Mouse (Mus musculus) embryonic fibroblast, embryonic 13.5 days (primary cell): Measurements from ENCODE around the gene Gcfc2. TPM values are rescaled to one million over a fixed set of nuclear protein-coding genes. Genes with fewer than 3 reads are reported as not detected.

Source experiments
- H3K27ac ChIP-seq: 2 replicates; pipeline ENCODE4 v1.5.1; 2012; ENCODE audit warnings: low read length, control low read depth, inconsistent platforms; ENCODE audit not compliant: insufficient read depth
- H3K4me1 ChIP-seq: 2 replicates; pipeline ENCODE4 v1.6.1; 2011; ENCODE audit warnings: low read length; ENCODE audit not compliant: control insufficient read depth, insufficient read depth
- H3K4me3 ChIP-seq: 2 replicates; pipeline ENCODE4 v1.5.1; 2011; ENCODE audit warnings: mild to moderate bottlenecking, control low read depth, low read length; ENCODE audit not compliant: insufficient read depth
- CTCF ChIP-seq: IDR thresholded peaks from 2 replicates; pipeline ENCODE4 v1.5.1; 2011; ENCODE audit warnings: mild to moderate bottlenecking, control low read depth, low read length, moderate library complexity, borderline replicate concordance; ENCODE audit not compliant: insufficient read depth
- POLR2A ChIP-seq: IDR thresholded peaks from 2 replicates; pipeline ENCODE4 v1.6.1; 2011; ENCODE audit warnings: low read depth, mild to moderate bottlenecking, control low read depth, low read length, moderate library complexity
- polyA plus RNA-seq: library from polyadenylated mRNA; stranded (reverse); fragments of >200 nt; gene quantifications from 2 replicates; pipeline ENCODE4 v1.2.4, GENCODE M21; 2011; ENCODE audit warnings: low read depth; ENCODE audit not compliant: missing spikeins, insufficient read length

The Gcfc2 gene
- polyA plus RNA-seq, 1 experiment: 14.2 TPM

DNA sequence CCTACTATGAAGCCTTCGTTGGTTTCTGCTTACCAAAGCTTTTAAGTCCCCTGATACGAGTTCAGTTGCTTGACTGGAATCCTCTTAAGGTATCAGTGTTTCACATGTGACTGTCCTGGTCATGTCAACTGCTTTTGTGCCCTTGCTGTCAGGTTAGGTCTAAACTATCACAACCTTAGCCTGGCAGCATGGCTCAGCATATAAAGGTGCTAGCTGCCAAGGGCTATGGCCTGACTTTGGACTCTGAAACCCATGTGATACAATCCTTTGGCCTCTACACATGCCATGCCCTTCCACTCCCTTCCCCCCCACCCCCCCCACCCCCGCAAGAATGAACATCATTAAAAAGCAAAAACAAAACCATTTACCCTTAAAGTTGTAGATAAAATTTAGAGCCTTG, 21.0 kb downstream of the Gcfc2 start:
- TF ChIP-seq CTCF: no peak
- TF ChIP-seq POLR2A: no peak
- H3K27ac ChIP-seq: no peak overlapping the region

DNA sequence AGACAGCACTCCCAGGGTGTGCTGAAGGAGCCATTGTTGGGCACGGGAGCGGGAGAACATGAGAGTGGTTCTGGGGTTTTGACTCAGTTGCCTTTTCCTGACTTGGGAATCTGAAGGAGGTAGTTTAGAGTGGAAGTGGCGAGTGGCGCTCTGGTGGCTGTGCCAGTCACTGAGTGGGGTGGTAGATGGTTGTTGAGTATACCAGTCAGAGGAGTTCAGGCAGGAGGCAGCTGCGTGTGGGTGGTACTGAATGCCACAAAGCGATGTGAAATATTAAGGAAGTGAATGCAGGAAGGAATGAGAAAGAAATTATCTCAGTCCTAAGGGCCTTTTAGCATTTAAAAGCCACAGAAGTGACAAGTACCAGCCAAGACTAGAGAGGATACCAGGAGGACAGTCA, 23.4 kb downstream of the Gcfc2 start:
- H3K27ac ChIP-seq: no peak overlapping the region
- no peaks in the 10 kb centered on the region for H3K4me1 ChIP-seq
- no peak overlapping the region for H3K4me3 ChIP-seq
- no peak for TF ChIP-seq POLR2A
- TF ChIP-seq CTCF: no peak

More for the DNA sequence above, 21.0 kb downstream of the Gcfc2 start:
- no peak overlapping the region for H3K4me3 ChIP-seq
- H3K4me1 ChIP-seq: no peaks in the 10 kb centered on the region

- H3K4me1 ChIP-seq: no peaks in the 10 kb centered on the region
- TF ChIP-seq POLR2A (no peak), CTCF (no peak)
- no peak overlapping the region for H3K4me3 ChIP-seq
- H3K27ac ChIP-seq: no peak overlapping the region
These were observed 31.7 kb downstream of the Gcfc2 start for GRCm38 (mm10) chr6:81955133-81955532.

DNA sequence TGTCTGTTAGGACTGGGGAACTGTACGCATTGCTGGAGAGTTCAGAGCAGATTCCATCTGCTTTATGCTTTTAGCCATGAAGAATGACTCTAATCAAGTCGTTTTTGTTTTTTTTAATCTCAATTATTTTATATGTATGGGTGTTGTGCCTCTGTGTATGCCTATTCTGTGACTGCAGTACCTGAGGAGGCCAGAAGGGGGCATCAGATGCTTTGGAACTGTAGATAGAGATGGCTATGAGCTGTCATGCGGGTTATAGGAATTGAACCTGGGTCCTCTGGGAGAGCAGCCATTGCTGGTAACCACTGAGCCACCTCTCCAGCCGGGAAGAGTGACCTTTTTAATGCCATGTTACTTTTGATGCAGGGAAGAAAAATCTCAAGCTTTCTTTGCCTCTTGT, 32.9 kb downstream of the Gcfc2 start:
- Histone ChIP-seq H3K4me3 (no peak overlapping the region), H3K4me1 (no peaks in the 10 kb centered on the region), H3K27ac (no peak overlapping the region)
- TF ChIP-seq CTCF (no peak), POLR2A (no peak)

DNA sequence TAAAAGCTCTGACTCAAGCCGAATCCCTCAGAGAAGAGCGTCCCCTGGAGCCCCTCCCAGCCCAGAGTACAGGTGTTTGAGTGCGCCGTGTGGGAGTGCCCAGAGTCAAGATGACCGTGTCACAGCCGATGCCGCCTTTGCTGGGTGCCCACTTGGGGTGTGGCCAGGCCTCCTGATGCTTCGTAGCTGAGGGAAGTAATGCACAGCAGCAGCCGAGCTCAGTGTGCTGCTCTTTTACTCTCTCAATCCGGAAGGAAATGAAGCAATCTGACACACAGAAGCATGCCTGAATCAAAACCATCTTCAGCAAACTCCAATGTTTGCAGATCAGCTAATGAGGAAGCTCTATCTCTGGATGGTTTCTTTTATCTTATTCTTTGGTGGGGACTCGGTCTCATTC, 34.5 kb downstream of the Gcfc2 start:
- no peak overlapping the region for H3K27ac ChIP-seq
- no peaks in the 10 kb centered on the region for H3K4me1 ChIP-seq
- TF ChIP-seq CTCF (no peak), POLR2A (no peak)
- no peak overlapping the region for H3K4me3 ChIP-seq

DNA sequence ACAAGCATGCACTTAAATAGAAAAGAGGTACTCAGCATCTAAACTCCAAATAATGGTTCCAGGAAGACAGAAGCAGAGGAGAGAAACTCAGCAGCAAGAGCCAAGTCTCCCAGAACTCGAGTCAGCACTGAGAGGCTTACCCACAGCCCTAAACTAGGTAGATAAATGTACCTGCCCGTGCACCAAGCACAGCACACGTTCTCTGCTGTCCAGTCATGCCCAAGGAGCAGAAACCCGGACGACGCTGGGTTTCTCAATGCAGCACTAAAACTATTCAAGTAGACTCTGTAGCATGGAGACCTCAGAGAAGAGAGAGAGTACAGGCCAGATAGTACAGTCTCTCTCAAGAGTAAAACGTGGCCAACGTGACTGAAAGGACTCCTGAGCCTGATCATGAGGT, 36.4 kb downstream of the Gcfc2 start:
- TF ChIP-seq CTCF (no peak), POLR2A (no peak)
- Histone ChIP-seq H3K4me3 (no peak overlapping the region), H3K4me1 (no peaks in the 10 kb centered on the region; the same call in 1 of the 2 replicates)

DNA sequence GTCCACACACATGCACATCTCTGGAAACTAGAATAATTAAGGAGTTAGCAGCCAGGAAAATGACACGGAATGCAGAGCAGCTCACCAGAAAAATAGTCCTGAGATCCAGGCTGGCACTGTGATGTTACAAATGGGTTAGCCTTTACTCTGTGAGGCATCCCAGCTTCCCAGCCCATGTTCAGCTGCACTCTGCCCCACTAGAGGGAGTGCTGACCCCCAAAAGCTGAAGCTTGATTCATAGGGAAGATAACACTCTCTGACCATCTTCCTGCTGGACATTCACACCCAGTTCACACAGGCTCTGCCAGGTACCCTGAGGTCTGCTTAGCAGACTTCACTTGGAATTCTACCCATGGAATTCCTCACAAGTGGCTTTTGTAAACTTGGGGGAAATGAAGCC, 36.8 kb downstream of the Gcfc2 start:
- H3K4me1 ChIP-seq: no peaks in the 10 kb centered on the region; the same call in 1 of the 2 replicates
- TF ChIP-seq CTCF: no peak
- TF ChIP-seq POLR2A: no peak
- no peak overlapping the region for H3K4me3 ChIP-seq
- H3K27ac ChIP-seq: no peak overlapping the region

More for the DNA sequence above, 36.4 kb downstream of the Gcfc2 start:
- no peak overlapping the region for H3K27ac ChIP-seq

DNA sequence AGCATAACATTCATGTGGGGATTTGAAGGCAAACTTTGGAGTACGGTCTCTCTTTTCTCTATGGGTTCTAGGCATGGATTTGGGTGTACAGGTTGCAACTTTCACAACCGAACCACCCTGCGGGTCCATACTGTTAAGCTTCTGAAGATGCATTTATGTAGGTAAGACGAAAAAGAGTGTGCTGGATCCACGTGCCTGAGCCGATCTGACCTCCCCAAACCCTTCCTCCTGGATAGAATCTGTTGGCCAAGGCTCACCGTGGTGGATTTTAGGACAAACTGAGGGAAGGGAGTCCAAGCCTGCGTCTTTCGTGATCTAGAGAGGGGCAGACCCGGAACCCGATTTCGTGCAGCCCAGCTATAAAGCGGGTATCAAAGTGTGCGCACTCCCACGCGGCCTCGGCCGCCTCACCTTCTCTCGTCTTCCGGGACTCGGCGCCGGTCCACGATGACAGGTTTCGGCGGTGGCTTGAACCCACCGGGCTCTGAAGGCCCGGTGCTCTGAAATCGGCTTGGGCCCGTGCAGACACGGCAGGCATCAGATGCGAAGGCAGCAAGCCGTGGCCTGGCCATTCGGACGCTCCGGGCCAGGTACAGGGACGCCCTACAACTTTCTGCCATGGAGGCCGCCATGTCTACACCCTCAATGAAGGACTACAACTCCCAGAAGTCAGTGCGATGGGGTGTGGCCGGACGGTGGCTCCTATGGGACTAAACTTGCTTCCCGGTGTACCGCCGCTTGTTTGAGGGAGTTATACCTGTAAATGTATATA, 42.0 kb downstream of the Gcfc2 start, which contains the start of gene Mrpl19:
Mrpl19 (minus strand) TSS at position 663 of the 772 bp plus-strand sequence.
- peak within 1 kb of the TSS; percentile 81 for H3K4me3 ChIP-seq
- H3K27ac ChIP-seq: no peak within 1 kb of the TSS
- TF ChIP-seq CTCF: no peak
- TF ChIP-seq POLR2A: peak; percentile 35
- no peaks in the 10 kb centered on the region; the same call in 1 of the 2 replicates for H3K4me1 ChIP-seq

GRCm38 (mm10) chr6:81966068-81966544, 42.6 kb downstream of the Gcfc2 start:
- H3K4me3 ChIP-seq: peak overlapping the region; percentile 18; the same call in 1 of the 2 replicates
- H3K27ac ChIP-seq: no peak overlapping the region
- no peaks in the 10 kb centered on the region; the same call in 1 of the 2 replicates for H3K4me1 ChIP-seq
- no peak for TF ChIP-seq CTCF
- TF ChIP-seq POLR2A: no peak; the same call in 1 of the 2 replicates

GRCm38 (mm10) chr6:81971196-81971595, 47.7 kb downstream of the Gcfc2 start:
- no peak overlapping the region for H3K4me3 ChIP-seq
- no peaks in the 10 kb centered on the region for H3K4me1 ChIP-seq
- H3K27ac ChIP-seq: no peak overlapping the region
- TF ChIP-seq POLR2A (no peak), CTCF (no peak)
